Mouse (Mus musculus): ENCODE results near the gene Eif4g3.

Eif4g3 gene

GRCm38 (mm10) chr4:137989426-137989825 lies 3.4 kb upstream of the Eif4g3 start:
- ATAC-seq (ENCODE audit: low TSS enrichment), result no peak

DNA sequence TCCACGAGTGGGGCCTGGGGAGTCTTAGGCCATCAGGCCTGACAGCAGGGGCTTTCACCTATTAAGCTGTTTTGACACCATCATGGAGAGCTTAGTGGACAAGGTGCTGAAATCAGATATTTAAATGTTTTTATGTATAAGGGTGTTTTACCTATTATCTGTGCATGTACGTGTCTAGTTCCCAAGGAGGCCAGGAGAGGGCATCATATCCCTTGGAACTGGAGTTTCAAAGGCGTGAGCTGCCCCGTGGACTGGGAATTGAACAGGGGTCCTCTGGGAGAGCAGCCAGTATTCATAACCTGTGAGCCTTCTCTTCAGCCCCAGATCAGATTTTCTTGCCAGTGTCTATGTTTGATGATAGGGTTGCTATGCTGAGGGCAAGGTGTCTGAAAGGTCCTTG lies 2.4 kb upstream of the Eif4g3 start:
- ATAC-seq (ENCODE audit: low TSS enrichment), result no peak

- no peak for ATAC-seq (ENCODE audit: low TSS enrichment)
Observed at GRCm38 (mm10) chr4:137991240-137991639, 1.6 kb upstream of the Eif4g3 start.

DNA sequence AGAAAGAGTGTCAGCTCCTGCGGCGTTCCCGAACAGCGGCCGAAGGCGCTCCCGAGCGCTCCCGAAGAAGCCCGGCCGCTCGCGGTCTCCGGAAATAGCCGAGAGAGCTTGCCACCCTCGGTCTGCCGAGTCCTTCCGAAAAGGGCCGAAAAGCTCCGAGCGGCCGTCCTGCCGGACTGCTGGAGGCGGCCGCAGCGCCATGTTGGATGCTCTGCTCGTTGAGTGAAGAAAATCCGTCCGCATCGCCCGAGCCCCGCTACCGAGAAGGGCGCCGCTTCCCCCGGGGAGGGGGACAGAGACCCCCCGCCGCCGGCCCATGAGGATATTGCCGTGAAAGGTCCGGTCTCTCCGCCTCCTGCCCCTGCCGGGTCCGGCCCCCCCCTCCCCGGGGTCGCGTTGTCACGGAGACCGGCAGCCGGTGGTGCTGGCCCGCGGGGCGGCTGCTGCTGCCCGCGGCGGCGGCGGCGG lies 503 bp downstream of the Eif4g3 start:
- ATAC-seq (ENCODE audit: low TSS enrichment), result peak; percentile 85

- no peak for ATAC-seq (ENCODE audit: low TSS enrichment)
Observed at GRCm38 (mm10) chr4:137993821-137994561, 1.2 kb downstream of the Eif4g3 start.

DNA sequence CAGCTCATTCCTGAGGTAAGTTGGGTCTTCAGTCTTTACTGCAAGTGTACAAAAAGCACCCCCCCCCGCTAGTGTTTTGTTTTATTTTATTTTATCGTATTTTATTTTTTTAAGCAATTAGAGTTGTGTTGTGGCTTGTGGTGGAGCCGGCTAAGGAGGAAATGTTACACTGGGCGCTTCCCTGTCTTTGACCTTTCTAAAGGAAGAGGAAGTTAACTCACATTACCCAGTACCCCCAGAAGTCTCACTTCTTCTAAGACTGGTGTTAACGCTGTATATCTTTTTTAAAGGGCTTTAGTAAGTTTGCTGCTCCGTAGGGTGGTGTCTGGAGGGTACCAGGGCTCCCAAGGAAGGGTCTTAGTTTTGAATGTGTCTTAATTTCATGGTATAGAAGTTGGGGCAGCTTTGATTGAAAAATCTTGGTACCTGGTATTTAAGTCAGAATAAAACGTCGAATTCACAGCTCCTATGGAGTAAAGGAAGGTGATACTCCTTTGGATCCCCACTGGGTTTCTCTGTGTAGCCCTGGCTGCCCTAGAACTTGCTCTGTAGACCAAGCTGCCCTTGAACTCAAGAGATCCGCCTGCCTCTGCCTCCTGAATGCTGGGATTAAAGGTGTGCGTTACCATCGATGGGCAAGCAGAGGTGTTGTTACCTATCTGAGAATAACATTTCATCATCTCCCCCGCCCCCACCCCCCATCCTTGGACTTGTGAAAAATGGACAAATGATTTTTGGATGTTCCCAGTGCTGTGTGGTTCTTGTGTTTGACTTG lies 1.9 kb downstream of the Eif4g3 start:
- no peak for ATAC-seq (ENCODE audit: low TSS enrichment)

DNA sequence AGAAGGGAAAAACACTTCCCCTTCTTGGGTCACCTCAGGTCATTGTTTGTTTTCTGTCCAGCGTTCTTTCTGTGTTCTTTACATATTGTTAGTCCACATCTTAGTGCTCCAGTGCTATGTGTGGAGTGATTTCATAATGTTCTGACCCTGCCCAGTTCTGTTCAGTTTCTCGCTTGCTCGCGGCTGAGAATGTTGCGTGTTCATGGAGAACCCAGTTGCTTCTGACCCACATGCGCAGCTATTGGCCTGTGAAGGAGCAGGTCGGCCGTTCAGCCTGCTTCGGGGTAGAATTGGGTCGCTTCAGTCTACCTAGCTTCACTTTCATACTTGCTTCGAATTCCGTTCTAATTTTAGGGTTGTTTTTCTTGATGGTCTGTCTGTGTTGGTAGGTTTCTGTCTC lies 2.6 kb downstream of the Eif4g3 start:
- no peak for ATAC-seq (ENCODE audit: low TSS enrichment)

DNA sequence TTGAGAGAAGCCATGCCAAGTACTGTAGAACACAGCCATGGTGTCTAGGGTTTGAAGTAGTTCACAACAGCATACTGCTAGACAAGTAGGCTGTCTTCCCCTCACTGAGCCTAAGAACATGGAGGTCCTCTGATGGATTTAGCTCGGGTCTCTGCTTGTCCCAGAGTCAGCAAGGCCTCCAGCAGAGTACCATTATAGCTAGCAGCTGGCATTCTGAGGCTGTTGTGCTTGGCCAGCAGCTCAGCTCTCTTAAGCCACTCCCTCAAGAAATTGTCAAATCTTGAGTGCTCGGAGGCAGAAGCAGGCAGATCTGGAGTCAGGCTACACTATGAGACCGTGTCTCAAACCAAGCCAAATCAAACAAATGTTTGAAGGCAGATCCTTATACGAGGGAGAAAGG lies 5.4 kb downstream of the Eif4g3 start:
- ATAC-seq (ENCODE audit: low TSS enrichment), result no peak

- ATAC-seq (ENCODE audit: low TSS enrichment), result no peak
Observed at GRCm38 (mm10) chr4:138000682-138001081, 7.9 kb downstream of the Eif4g3 start.

DNA sequence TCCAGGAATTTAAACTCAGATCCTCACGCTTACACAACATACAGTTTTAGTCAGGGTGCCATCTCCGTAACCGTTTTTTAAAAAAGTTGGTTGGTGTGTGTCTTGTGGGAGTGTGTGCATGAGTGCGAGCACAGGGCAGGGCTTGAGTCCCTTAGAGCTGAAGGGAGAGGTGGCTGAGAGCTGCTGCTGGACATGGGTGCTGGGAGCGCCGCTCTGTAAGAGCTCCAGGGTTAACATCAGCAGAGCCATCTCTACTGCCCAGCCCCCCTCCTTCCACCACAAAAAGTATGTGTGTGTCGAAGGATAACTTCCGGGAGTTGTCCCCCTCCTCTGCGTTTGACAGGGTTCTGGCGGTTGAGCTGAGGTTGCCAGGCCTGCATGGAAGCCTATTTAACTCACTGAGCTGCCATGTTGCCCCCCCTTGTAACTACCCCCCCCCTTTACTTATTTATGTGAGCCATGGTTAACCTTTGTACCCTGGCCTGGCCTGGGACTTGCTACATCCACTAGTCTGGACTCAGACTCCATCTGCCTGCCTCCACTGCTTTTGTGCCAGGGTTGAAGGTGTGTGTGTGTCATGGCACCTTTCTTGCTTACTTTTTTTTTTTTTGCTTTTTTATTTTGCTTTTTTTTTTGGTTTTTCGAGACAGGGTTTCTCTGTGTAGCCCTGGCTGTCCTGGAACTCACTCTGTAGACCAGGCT lies 11.2 kb downstream of the Eif4g3 start:
- ATAC-seq (ENCODE audit: low TSS enrichment), result no peak

- ATAC-seq (ENCODE audit: low TSS enrichment), result no peak
Observed at GRCm38 (mm10) chr4:138005781-138006180, 13.0 kb downstream of the Eif4g3 start.

DNA sequence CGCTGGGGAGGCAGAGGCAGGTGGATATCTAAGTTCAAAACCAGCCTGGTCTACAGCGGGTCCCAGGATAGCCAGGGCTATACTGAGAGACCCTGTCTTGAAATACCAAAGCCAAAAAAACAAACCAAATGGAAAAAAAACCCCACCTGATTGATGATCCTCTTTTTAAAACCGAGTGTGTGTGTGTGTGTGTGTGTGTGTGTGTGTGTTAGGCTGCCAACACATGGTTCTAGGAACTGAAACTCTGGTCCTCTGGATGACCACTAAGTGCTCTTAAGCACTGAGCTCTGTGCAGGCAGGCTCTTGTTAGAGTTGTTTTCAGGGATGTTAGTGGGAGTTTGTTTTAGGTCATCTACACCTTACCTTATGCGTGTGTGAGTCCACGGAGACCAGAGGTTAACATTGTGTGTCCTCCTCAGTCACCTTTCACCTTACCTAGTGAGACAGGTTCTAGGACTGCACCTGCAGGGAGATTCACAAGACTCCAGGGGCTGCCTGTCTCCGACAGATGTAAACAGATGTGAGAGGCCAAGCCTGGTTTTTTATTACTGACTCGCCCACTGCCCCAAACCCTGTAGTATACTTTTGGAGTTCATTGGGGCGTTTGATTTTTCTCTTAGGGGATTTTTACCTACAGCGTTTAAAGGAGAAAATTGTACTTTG lies 14.3 kb downstream of the Eif4g3 start:
- ATAC-seq (ENCODE audit: low TSS enrichment), result no peak

- no peak for ATAC-seq (ENCODE audit: low TSS enrichment)
Observed at GRCm38 (mm10) chr4:138008646-138009045, 15.8 kb downstream of the Eif4g3 start.

DNA sequence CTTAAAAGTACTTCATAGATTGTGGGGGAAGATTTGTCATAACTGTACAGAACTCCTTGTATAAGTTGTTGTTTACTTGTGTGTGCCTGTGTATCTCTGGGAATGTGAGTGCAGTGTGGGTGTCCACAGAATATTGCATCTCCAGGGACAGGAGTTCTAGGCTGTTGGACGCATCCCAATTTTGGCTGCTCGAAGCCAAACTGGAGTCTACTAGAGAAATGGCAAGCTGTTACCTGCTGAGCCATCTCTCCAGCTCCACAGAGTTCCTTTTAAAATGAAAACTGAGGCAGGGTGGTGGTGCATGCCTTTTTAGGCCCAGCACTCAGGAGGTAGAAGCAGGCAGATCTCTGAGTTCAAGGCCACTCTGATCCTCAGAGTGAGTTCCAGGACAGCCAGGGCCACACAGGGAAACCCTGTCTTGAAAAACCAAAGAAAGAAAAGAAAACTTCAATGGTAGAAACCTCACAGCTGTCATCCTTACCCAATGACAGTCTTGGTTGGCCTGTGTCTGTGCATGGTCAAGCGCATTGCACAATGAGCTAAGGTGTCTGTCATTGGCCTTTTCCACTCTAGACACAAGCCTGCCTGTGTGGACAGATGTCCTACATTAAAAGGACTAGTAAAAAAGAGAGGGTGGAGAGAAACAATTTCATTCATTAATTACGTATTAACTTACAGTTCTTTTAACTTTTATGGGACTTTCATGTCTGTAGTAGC lies 17.1 kb downstream of the Eif4g3 start:
- ATAC-seq (ENCODE audit: low TSS enrichment), result no peak

DNA sequence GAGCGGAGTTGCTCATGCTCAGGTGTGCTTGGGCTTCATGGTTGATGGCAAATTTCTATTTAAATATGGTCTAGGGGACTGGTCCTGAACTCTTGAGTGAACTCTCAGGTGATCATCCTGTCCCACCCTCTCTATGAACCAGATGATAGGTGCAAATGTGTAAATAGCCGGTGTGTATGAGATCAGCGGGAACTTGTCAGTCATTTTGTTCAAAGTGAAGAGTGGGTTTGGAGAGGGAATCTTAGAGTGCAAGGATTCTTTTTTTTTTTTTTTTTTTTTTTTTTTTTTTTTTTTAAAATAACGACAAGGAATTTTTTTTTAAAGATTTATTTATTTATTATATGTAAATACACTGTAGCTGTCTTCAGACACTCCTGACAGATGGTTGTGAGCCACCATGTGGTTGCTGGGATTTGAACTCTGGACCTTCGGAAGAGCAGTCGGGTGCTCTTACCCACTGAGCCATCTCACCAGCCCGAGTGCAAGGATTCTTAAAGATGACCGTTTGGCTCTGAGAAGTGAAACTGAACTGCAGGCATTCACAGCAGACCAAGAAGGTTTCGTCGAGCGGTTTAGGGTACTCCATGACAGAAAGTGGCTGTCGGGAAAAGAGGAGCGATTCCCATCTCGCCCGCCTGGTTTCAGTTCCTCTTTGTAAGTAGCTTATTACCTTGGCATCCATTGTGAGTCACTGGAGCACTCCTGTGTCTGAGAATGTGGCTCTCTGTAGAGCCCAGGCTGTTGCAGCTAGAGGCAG lies 21.1 kb downstream of the Eif4g3 start:
- no peak for ATAC-seq (ENCODE audit: low TSS enrichment)

DNA sequence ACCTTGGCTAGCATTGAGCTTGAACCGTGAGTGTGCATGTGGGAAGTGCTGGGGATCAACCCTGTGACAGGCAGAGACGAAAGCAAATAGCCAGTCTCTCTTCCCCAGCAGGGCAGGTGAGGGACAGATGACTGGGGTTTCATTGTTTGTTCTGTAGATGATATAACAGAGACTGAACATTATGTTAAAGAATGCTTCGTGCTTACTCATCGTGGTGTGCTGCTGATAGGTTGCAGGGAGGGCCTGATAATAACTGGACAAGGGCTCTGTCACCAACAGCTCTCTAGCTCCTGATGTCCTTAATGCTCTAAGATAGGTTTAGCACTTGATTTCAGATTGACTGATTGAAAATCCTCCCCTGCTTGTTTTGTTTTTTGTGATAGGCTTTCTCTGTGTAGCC lies 23.1 kb downstream of the Eif4g3 start:
- ATAC-seq (ENCODE audit: low TSS enrichment), result no peak

DNA sequence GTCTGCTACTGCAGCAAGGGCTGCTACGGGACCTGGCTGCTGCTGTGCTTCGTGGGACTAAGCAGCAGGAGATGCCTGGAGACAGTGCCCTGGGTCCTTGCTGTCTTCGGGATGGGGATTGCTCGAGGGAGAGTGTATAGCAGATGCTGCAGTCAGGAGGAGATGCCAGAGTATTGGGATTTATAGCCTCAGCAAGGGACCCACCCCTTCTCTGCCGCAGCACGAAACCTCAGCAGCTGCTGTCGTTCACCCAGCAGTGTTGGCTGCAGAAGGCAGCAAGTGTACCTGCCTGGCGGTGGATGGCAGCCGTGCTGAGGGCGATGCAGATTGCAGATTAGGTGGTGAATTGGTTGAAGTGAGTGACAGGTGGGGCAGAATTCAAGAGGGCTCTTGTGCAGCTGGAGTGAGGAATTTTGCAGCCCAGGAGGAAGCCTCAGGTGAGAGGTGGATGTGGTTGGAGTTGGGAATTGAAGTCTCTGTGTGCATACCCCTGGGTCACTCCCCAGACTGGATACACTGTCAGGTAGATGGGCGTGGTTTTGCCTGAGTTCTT lies 24.3 kb downstream of the Eif4g3 start:
- ATAC-seq (ENCODE audit: low TSS enrichment), result peak; percentile 47; the same call in 1 of the 2 replicates

DNA sequence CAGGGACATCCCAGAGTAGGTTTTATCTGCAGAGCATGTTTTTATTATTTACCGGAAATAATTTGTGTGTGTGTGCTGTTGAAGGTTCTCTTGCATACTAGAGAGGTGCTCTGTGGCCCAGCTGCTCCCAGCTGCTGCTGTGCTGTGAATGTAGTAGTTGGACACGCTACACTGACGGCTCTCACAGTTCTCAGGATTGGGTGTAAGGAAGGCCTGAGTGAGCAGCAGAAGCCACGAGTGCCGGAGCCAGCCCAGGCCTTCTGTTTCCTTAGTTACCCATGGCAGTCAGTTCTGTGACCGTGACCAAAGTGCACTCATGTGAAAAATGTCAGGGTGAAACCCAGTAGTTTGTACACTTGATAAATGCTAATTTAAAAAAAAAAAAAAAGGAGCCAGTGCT lies 25.2 kb downstream of the Eif4g3 start:
- ATAC-seq (ENCODE audit: low TSS enrichment), result no peak

DNA sequence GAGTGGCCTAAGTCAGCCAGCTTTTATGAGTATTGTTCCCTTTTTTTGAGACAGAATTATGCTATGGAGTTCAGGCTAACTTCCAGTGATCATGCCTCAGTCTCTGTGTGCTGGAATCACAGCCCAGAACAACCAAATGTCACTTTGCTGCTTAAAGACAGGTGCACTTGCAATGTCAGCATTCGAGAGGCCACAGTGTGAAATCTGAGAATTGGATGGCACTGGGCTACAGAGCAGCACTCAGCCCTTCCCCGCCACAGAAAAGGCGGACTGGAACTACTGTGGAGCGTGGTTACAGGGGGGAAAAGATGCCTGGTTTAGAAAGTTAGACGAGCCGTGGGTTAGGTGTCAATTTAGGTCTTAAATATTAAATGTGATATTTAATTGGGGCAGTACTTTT lies 27.4 kb downstream of the Eif4g3 start:
- no peak for ATAC-seq (ENCODE audit: low TSS enrichment)

- ATAC-seq (ENCODE audit: low TSS enrichment), result no peak
Observed at GRCm38 (mm10) chr4:138021651-138022050, 28.8 kb downstream of the Eif4g3 start.
